Mouse (Mus musculus) left cerebral cortex, adult 9 months (tissue): ENCODE measurements at regions not wholly inside any gene's neighbourhood (a gene's known extent, or its start where the extent isn't known, plus 50 kb on each side); places are given as distances from the start of the nearest gene placed in this dataset.
A peak's percentile ranks its signal among the peaks of the same experiment; 100 is the strongest.

Experiments used
- DNase-seq, 2 experiments: peaks; one replicate each; pipeline ENCODE4 v3.0.0; 2022; ENCODE audit warnings: low spot score in 2 of 2

DNA sequence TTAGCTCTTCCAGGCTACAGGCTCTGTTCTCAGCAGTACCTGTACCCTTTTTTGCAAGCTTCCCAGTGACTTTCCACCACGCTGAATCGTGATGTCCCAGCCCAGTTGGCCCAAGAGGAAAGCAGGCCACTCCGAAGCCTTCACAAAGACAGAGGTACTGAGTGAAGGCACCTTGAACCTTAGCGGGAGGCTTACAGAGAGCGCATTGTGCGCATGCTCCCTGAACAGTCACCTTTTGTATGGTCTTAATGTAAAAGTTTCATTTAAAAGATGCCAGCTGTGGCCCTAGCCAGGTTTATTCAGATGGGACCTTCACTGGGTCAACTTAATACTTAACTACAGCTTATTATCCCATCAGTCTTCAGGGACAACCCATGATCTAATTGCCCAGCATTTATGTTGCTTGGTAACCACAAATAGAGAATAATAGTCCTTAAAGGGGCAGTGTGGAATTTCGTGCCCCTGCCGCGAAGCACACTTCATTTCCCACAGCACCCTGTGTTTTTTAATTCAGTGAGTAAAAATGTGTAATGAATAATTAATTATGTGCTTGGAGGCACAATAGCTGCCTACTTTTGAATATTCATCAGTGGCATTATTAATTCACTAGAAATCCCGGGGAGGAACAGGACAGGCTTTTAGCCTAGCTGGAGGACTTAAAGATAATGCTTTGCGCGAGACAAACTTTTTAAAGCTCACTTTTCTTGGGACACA is 111.3 kb upstream of the Vrk1 start:
- DNase-seq: no peak

DNA sequence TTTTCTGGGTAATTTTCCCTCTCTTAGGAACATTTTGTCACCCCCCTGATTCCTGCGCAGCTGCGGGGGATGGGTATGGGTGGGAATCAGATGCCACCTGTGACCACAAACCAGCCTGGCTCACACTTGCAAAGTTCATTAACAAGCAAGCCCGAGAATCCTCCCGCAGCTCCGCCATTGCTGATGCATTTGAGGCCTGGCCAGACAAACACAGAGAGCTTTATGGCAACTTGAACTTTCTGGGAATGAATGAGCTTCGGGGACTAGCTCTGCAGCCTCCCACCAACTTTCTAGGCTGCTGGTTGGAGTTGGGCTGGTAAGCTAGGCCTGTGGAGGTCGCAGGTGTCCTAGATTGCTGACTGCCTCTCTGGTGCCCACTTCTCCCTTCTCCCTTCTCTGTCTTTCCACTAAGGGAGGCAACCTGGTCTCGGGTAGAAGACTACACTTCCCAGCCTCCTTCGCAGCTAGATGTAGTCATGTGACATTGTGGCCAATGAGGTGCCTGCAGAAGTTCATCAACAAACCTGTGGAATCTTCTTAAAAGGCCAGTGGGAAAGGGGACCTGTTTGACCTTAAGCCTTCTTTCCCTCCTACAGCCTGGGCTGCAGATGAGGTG is 110.6 kb upstream of the Vrk1 start:
- DNase-seq: no peak

DNA sequence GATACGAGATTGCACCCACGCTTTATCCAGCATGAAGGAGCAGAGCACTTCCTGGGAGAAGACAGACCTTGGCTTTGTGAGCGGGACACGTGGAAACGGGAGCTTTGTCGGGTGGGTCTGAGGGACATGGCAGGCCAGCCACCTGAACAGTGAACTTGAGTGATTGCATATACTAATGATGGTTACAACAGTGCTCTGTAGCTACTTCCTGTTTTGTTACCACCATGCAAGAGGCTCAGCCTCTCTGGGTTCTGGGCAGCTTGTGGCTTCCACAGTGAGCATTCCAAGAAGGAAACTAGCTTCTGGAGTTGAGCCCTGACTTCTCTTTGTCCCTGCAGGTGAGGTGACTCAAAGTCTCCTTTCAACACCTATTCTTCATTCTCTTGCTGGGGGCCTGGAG is 109.5 kb upstream of the Vrk1 start:
- no peak for DNase-seq

DNA sequence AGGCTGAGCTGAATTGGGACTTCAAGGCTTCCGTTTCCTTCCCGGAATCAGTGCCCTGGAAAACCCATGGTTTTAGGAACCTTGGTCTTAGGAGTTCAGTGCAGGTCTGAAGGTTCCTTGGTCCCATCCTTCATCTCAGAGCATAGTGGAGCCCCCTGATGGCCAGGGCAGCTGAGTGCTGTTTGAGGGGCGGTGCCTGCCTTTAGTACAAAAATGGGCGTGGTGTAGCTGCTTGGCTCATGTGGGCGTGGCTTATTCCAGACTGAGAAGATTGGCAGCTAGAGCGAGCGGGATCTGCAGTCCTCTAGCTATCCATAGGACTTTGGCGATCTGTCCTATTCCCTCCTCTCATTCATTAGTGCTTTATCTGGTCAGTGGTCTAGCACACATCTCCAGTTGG is 107.0 kb upstream of the Vrk1 start:
- no peak for DNase-seq

DNA sequence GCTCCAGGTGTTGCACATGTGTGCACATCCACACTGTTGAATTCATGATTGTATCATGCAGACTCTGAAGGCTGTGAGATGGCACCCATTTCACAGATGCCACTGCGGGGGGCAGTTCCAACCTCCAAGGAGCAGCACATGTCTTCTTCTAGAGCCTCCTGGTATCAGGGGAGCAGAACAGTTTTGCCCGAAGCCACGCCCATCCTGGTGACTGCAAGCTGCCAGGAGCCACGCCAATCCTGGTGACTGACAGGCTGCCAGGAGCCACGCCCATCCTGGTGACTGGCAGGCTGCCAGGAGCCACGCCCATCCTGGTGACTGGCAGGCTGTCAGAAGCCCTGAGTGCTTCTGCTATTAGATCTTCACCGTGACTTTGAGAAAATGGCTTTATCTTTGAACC is 103.4 kb upstream of the Vrk1 start:
- no peak for DNase-seq

DNA sequence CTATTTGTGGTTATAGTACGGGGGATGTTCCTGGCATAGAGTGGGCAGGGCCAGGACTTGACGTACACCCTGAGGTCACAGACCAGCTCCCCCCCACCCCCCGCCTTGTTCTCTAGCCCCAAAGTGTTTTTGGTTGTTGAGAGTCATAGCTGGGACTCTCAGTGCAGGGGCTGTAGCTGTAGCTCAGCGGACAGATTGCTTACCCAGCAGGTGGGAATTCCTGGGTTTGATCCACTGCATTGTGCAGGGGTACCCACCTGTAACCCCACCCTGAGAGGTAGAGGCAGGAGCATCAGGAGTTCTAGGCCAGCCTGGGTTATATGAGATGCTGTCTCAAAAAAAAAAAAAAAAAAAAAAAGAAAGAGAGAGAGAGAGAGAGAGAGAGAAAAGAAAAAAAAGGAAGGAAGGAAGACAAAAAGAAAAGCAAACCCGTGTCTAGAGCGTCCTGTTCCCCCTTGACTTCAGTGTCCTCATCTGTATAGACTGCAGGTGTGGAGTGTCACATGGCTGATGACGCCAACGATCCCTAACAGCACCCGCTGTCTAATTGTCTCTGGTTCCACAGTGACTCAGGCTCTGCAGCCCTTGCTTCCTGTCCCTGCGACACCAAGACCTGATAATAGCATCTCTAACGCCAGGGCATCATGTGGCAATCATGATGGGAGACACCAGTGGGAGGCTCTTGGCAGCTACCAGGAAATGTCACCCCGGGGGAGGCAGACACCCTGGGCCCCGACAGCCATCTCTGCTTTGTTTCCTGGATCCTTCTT is 102.0 kb upstream of the Vrk1 start:
- no peak for DNase-seq

DNA sequence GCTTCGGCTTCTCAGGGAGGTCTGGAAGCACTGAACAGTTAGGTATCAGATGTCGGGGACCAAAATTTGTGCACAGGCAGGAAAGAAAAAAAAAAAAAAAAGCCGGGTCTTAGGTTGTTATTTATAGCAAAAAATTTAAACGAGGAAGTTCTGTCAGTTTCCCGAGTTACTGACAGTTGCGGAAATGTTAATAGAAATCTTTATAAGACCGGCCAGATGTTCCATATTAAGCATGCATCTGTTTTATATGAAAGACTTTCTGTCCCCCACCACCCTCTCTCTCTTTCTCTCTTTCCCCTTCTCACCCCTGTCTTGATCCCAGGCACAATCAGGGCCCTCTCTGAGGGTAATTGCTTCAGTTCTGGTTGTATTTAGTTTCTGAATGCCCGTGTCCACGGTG is 98.5 kb upstream of the Vrk1 start:
- no peak for DNase-seq

DNA sequence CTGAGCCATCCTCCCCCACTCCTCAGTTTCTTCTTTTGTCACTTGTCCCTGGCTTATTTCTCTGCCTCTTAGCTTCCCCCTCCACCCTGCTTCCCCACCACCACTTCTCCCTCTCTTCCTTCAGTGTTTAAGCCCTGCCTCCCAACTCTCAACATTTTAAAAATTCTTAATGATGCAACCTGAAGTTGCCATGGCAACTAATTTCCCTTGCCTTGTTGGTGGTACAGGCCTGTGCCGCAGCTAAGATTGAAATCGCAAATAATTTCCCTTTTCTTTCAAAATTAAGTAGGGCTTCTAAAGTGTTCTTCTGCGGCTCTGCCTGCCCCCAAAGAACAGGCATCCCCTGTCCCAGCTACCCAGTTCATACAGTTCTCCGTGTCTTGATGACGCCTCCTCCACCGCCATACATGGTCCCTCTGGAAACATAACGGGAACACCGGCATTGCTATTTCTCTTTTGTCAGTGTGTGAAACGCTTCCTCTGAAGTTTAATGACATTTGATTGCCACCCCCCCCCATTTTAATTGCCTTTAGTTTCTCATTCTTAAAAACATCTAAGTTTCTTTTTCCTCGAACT is 92.6 kb upstream of the Vrk1 start:
- DNase-seq: no peak

DNA sequence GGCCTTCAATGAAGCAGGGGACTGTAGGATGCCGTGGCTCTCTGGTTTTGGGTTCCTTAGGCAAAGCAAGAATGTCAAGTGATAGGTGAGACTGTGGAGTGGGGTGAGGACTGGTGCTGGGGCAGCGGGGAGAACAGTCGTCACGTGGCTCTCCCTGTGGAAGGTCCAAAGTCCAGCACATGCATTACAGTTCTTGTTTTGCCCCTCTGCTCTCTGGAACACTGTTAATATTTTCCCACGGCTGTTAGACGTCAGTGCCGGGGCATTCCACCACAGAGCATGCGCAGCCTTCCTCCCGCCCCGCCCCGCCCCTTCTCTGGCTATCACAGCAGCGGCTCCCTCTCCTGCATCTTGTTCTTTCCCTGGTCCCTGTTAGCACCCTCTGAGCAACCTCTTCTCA is 91.3 kb upstream of the Vrk1 start:
- DNase-seq: no peak

DNA sequence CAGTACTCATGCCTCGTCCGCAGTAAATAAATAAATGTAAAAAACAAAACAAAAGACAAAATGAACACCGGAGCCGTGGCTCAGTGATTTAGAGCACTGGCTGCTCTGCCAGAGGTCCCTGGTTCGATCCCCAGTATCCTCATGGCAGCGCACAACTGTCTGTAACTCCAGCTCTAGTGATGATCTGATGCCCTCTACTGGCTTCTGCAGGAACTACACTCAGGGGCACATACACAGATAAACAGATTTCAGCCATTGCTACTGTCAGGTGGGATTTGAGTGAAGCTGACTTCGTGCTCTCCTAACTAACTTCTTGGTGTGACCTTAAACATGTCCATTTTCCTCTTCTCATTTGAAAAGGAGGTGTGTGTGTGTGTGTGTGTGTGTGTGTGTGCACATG is 82.8 kb upstream of the Vrk1 start:
- no peak for DNase-seq

DNA sequence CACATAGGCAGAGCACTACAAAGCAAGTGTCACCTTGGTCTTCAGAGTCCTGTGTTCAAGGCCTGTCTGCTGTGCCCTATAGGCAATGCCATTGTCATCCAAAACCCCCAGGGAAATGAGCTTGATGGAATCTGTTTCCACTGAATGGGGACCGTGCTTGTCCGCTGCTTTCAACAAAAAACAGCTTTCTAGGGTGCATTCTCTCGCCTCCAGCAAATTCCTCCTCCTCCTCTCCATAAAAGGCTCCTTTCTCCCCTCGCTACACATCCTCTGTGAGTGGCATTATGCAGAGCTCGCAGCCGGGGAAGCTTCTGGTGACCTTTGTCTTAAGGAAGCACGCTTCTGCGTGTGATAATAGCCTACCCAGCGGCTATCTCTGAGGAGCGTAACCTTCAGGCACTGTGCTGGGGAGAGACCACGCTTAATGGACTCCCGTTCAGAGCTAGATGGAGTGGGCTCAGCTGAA is 80.5 kb upstream of the Vrk1 start:
- DNase-seq: no peak

DNA sequence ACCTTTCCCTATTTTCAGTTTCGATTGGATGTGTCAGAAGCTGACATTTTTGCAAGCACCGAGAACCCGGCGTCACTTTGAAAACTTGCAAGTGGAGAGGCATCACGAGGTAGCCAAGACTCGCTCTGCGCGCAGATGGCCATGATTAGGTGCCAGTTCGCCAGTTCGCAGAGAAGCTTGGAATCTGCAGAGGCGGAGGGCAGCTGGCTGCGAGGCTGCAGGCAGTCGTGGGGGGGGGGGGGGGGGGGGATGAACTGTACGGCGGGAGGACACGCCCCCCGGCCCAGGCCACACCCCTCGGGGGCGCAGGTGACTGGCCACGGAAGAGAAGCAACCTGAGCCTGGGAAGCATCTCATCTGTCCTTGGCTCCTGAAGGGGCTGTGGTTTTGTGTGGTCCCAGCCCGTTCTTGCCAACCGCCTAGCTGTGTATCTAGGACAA is 74.6 kb upstream of the Vrk1 start:
- peak in 1 of 2 experiments; percentile 18 for DNase-seq

DNA sequence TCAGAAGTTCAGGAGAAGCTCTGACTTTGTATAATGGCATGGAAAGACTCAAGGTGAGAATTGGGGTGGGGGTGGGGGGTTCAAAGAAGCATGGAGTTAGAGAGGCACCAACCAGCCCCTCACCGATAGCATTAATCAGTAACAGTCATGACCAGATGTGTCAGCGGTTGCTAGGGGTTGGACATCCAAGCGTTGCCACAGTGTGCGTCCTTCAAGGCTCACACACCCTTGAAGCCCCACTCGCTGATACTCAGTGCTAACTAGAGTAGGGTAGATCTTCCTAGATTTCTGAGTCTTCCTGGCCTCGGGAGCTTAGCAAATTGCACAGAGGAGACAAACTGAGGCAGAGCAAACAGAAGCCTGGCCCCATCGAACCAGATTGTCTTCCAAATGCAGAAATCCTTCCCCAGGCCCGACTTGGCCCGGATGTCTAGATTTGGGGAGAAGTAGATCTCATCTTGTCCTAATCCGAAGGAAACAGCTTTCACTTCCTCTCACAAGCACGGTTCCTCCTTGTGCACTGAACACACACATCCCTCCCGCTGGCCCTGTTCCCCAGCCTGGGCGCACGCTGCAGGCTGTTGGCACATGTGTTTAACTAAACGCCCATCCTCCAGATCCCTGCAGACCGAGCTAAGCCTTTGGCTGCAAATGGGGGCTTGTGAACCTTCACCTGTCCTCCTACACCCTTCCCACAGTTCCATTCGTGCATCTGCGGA is 73.1 kb upstream of the Vrk1 start:
- DNase-seq: peak in 1 of 2 experiments; percentile 52

DNA sequence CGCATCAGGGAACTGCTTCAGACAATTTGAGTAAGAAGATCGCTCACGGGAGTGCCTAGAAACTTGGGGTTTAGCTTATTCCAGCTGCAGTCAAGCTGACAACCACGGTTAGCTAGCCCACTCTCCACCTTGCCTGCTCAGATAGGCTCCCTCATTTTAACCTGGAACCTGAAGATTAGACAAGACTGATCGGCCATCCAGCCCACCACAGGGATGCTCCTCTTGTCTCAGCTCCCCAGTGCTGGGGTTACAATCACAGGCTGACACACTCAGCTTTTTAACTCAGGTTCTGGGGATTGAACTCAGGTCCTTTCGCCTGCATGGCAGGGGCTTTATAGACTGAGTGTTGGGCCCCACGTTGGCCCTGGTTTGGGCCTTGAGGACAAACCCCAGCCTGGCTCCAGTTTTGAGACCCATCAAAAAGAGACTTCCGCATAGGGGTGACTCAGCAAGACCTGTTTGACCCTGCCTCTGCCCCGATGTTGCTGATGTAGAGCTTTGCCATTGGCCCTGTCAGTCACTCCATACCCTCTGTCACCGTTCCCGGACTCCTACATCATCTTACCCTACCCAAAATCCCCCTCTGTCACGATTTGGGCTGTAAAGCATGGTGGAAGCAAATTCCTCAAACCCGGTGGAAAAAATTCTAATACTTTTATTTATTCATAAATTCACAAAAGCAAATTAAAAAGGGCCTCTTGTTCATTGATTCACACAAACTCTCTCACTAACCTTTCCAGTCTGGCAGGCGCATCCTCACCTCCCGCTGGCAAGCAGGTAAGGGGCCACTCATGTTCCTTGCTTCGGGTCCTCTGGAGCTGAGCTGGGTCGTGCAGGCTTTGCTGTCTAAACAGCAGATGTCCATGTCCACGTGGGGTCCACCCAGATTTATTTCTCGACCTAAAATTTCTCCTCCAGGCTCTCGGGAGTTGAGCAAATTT is 67.6 kb upstream of the Vrk1 start:
- no peak for DNase-seq

DNA sequence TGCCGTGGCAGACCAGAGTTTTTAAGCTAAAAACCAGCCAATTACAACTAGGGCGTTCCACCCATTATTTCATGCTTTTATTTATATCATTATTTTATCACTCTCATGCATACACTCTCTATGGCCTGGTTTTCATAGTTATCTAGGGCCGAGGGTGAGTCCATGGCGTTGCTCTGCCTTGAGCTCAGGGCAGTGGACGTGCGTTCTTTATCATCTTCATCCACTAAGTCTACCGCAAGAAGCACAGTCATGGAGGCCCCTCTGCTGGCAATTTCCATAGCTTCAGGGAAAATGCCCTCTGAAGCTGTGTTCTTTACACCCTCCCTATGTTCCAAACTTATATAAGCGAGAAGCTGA is 67.0 kb upstream of the Vrk1 start:
- no peak for DNase-seq

DNA sequence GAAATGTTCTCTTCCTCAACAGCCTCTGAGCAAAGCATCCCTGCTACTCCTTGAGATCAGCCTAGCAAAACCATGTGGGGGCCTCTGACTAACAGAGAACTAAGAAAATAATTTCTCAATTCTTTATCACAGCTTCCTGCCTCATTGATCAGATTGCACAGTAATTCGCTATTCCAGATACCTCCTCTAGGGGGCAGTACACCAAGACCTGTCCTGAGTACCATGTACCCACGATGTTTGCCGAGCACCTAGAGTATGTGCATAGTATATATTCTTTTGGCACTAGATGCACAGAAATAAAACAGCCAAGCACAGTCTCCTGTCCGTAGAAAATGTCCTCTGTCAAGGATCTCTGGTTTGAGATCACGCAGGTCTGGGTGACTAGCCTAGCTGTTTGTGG is 62.7 kb upstream of the Vrk1 start:
- no peak for DNase-seq

DNA sequence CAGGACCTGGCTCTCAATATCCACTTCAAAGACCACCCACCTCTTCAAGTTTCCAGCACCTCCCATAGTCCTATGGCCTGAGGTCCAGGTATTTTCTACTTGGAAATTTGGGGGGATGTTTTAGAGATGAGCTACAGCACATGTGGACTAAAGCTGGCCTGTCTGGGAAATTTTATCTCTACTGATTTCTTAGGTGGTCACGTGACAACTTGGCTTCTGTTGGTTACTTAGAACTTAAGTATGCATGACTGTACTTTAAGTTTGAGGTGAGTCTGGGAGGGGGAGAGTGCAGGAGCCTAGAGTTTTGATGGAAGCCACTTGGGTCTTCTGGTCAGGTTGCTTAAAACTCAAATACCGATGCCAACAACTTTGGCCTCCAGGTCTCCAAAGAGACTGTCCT is 61.7 kb upstream of the Vrk1 start:
- no peak for DNase-seq

DNA sequence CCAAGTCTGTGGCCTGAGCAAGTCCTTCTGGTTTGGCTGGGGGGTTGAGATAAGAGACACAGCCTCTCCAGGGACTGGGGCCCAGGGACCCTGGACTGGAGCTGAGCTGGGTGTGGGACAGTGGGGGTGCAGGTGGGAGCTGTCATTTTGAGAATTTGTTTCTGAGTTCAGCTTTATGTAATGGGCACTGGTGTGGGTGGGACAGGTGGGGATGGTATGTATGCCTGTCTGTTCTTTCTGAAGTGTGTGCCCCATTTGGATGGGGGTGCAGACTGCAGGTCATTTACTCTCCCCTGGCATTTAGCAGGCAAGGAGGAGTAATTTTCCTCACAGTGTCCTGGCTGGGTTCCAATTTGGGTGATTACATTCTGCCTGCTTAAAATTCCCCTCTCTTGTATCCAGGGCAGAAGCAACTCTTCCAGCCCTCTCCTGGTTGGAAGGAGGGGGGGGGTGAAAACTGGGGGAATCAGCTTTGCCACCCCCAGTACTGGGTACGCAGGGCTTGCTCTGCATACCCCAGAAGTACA is 54.2 kb upstream of the Vrk1 start:
- peak in 1 of 2 experiments; percentile 31 for DNase-seq

DNA sequence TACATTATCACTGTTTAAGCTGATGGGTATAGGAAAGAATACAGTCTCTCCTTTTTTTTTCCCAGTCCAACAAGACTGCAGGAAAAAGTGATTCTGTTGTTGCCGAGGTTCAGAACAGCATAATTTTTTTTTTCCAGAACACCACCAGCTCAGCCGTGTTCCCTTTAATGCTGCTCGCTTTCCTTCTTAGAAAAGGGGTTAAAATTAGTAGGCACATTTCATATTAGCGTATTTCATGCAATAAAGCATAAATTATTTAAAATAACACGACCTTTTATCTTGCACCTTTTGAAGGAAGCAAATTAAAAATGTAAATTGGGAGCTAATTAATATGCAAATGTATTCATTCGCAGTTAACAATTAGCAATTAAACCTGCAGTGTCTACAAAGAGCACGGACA is 50.3 kb upstream of the Vrk1 start:
- no peak for DNase-seq
